Mouse (Mus musculus) heart, embryonic 12.5 days (tissue): Measurements from ENCODE around the gene Zfp1. TPM values are rescaled to one million over a fixed set of nuclear protein-coding genes. Genes with fewer than 3 reads are reported as not detected.

ENCODE experiments used
- ATAC-seq: fragments of 200-750 bp; cut with Nextera tagmentation; 2 replicates; pipeline ENCODE4 v1.8.0; 2017; ENCODE audit warnings: moderate TSS enrichment, moderate library complexity; ENCODE audit not compliant: insufficient number of reproducible peaks, low FRiP score
- H3K27ac ChIP-seq: fragments of 300-500 bp; sonication (generic); 2 replicates; pipeline ENCODE4 v1.5.1; 2016; ENCODE audit warnings: mild to moderate bottlenecking, moderate library complexity; ENCODE audit not compliant: poor library complexity, severe bottlenecking
- H3K27me3 ChIP-seq: fragments of 300-500 bp; sonication (generic); replicated peaks from 2 replicates; pipeline ENCODE4 v1.6.1; 2016; ENCODE audit warnings: mild to moderate bottlenecking, moderate library complexity
- H3K36me3 ChIP-seq: fragments of 300-500 bp; sonication (generic); 2 replicates; pipeline ENCODE4 v1.6.1; 2016; ENCODE audit warnings: mild to moderate bottlenecking, moderate library complexity
- H3K4me1 ChIP-seq: fragments of 300-500 bp; sonication (generic); replicated peaks from 2 replicates; pipeline ENCODE4 v1.6.1; 2016; ENCODE audit warnings: mild to moderate bottlenecking
- H3K4me2 ChIP-seq: fragments of 300-500 bp; sonication (generic); 2 replicates; pipeline ENCODE4 v1.6.1; 2016; ENCODE audit warnings: mild to moderate bottlenecking, moderate library complexity
- H3K4me3 ChIP-seq: fragments of 300-500 bp; sonication (generic); 2 replicates; pipeline ENCODE4 v1.5.1; 2016; ENCODE audit warnings: mild to moderate bottlenecking
- H3K9ac ChIP-seq: fragments of 300-500 bp; sonication (generic); 2 replicates; pipeline ENCODE4 v1.6.1; 2016; ENCODE audit warnings: mild to moderate bottlenecking, moderate library complexity
- H3K9me3 ChIP-seq: fragments of 300-500 bp; sonication (generic); replicated peaks from 2 replicates; pipeline ENCODE4 v1.6.1; 2016; ENCODE audit warnings: mild to moderate bottlenecking, moderate library complexity
- WGBS: fragments of 180-500 bp; shearing (Covaris S2); methylation state at CpG from one replicate; pipeline ENCODE4 v1.1.7; 2016; 5-methylcytosine and 5-hydroxymethylcytosine counted together
- polyA plus RNA-seq: library from polyadenylated mRNA; unstranded; fragments of >200 nt; fragmentation: Nextera tagmentation; extraction: Ambion mirVana; gene quantifications from 2 replicates; pipeline ENCODE4 v1.2.1, GENCODE M21; 2016

Zfp1 gene
- polyA plus RNA-seq, 1 experiment from 2014 or later = 14.4 TPM

GRCm38 (mm10) chr8:111713291-111713690, 70.1 kb downstream of the Zfp1 start:
- H3K27ac ChIP-seq = no peak overlapping the region
- peaks cover 74% of the 10 kb centered on the region for H3K36me3 ChIP-seq
- H3K27me3 ChIP-seq = no peaks in the 10 kb centered on the region
- no peak overlapping the region for H3K4me3 ChIP-seq
- WGBS = 84% methylated on average over 11 of the region's 11 CpGs
- H3K9ac ChIP-seq = no peak overlapping the region
- peaks cover 42% of the 10 kb centered on the region for H3K4me1 ChIP-seq
- no peaks in the 10 kb centered on the region for H3K9me3 ChIP-seq
- no peak for ATAC-seq
- H3K4me2 ChIP-seq = no peak overlapping the region

DNA sequence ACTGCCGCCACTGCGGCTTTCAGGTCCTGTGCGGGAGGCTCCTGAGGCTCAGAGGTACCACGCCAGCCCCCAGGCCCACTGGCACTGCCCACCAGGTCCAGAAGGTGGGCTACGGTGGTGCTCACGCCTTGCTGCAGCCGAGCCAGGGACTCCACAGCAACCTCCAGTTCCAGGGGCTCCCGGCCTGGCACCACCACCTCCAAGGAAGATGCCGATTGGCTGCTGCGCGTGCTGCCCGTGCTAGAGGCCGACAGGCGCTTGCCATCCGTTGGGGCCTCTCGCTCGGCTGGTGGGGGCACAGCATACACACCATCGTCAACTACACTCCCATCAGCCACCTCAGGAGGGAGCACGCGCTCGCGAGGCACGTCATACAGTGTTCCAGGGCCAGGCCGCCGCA, 70.6 kb downstream of the Zfp1 start:
- Histone ChIP-seq H3K36me3 (peaks cover 71% of the 10 kb centered on the region), H3K27ac (no peak overlapping the region), H3K4me2 (no peak overlapping the region), H3K27me3 (no peaks in the 10 kb centered on the region), H3K4me1 (peaks cover 48% of the 10 kb centered on the region), H3K9me3 (no peaks in the 10 kb centered on the region), H3K4me3 (no peak overlapping the region), H3K9ac (no peak overlapping the region)
- WGBS = 92% methylated on average over 25 of the region's 25 CpGs
- ATAC-seq = no peak

DNA sequence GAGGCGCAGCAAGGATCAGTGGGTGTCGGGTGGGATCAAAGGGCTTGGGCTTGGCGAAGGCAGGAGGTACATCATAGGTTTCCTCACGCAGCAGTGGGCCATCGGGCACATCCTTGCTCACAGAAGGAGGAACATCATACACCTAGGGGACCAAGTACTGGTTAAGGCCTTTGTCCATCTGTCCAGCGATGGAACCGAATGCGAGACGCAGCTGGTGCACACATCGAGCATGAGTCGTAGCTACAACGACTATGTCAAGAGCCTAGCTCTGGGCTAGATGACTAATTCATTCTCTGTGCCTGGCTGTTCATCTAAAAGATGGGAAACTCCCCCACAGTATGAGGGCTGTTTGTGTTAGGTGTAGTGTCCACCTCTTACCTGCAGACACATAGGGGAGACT, 71.1 kb downstream of the Zfp1 start:
- Histone ChIP-seq H3K4me2 (no peak overlapping the region), H3K27ac (no peak overlapping the region), H3K9ac (no peak overlapping the region), H3K36me3 (peaks cover 69% of the 10 kb centered on the region), H3K4me1 (peaks cover 51% of the 10 kb centered on the region), H3K4me3 (no peak overlapping the region), H3K27me3 (no peaks in the 10 kb centered on the region), H3K9me3 (no peaks in the 10 kb centered on the region)
- WGBS = 91% methylated on average over 12 of the region's 12 CpGs
- ATAC-seq = no peak

DNA sequence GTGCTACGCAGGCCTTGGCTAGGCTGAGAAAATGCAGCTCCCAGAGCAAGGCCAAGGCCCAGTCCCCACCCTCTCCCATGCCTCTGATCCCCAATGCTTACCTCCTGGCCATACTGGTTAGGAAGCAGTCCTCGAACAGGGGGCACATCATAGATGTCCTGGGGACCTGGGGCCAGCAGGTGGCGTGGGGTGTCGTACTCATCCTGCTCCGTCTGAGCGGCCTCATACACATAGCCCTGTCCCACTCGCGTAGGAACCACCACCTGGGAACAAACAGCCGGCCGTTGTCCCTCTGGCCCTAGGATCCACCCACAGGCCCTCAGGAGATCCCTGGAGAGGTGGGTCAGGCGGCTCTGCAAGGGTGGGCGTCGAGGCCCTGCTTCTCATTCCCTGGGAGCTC, 72.3 kb downstream of the Zfp1 start:
- ATAC-seq = no peak

DNA sequence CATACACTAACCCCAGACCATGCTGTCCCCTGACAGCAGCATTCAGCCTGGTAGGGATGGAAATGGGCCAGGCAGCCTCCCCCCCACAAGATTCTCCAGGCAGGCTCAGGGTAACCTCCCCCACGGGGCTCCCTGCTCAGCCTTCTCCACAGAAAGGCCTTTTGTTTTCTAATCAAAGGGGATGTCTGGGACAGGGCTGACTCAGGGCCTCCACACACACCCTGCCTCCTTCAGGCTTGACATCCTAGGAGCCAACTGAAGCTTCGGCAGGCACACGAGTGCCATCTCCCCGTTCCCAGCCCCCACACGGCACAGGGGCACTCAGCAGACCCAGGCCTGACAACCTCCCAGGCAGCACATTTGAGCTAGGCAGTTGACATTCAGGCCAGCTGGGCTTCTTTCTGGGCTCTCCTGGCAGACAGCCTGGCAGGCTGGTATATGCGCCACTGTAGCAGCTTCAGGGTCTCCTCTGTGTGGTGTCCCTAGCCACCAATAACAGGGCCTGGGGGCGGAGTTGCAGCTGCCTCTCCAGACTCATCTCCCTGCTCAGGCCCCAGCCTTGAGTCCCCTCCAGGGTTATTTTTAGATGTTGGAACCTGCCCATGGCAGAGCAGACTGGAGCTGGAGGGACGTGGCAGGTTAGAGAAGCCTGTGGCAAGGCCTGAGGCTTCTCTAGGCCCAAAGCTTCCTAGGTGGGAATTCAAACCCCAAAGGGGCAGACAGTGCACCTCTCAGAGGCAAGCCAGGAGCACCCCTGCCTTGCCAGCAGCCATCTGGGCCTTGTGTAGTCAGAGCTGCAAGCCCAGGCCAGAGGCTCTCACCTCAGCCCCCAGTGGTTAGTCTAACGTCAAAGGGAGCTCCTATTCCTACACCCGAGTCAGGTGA, 73.6 kb downstream of the Zfp1 start:
- H3K27me3 ChIP-seq = no peaks in the 10 kb centered on the region
- ATAC-seq = peak; percentile 65

More for the DNA sequence above, 72.3 kb downstream of the Zfp1 start:
- no peaks in the 10 kb centered on the region for H3K9me3 ChIP-seq
- H3K27me3 ChIP-seq = no peaks in the 10 kb centered on the region
- H3K9ac ChIP-seq = no peak overlapping the region
- peak overlapping the region; percentile 99 for H3K27ac ChIP-seq
- no peak overlapping the region for H3K4me2 ChIP-seq
- H3K4me1 ChIP-seq = peaks cover 62% of the 10 kb centered on the region
- no peak overlapping the region for H3K4me3 ChIP-seq
- WGBS = 79% methylated on average over 13 of the region's 13 CpGs
- peaks cover 68% of the 10 kb centered on the region for H3K36me3 ChIP-seq

GRCm38 (mm10) chr8:111717488-111717792, 74.2 kb downstream of the Zfp1 start:
- ATAC-seq = no peak
- no peak overlapping the region for H3K4me3 ChIP-seq

More for the DNA sequence above, 73.6 kb downstream of the Zfp1 start:
- 21% methylated on average over 10 of the region's 10 CpGs for WGBS
- Histone ChIP-seq H3K36me3 (peaks cover 66% of the 10 kb centered on the region), H3K4me2 (peak overlapping the region; percentile 56), H3K4me3 (0 out of 2 replicates have a peak overlapping the region, but pooled peaks have one; percentile 9), H3K4me1 (peaks cover 72% of the 10 kb centered on the region), H3K9me3 (no peaks in the 10 kb centered on the region), H3K9ac (peak overlapping the region; percentile 77), H3K27ac (peak overlapping the region; percentile 99)

GRCm38 (mm10) chr8:111717866-111718265, 74.7 kb downstream of the Zfp1 start:
- H3K9me3 ChIP-seq = no peaks in the 10 kb centered on the region

More at GRCm38 (mm10) chr8:111717488-111717792, 74.2 kb downstream of the Zfp1 start:
- no peaks in the 10 kb centered on the region for H3K27me3 ChIP-seq
- H3K4me2 ChIP-seq = peak overlapping the region; percentile 56
- 47% methylated on average over 4 of the region's 4 CpGs for WGBS
- peaks cover 72% of the 10 kb centered on the region for H3K4me1 ChIP-seq
- no peaks in the 10 kb centered on the region for H3K9me3 ChIP-seq
- H3K9ac ChIP-seq = peak overlapping the region; percentile 77
- H3K27ac ChIP-seq = peak overlapping the region; percentile 99
- peaks cover 60% of the 10 kb centered on the region for H3K36me3 ChIP-seq

GRCm38 (mm10) chr8:111718937-111719336, 75.7 kb downstream of the Zfp1 start:
- Histone ChIP-seq H3K4me1 (peaks cover 66% of the 10 kb centered on the region), H3K27ac (peak overlapping the region; percentile 99), H3K9me3 (no peaks in the 10 kb centered on the region), H3K4me2 (no peak overlapping the region), H3K36me3 (peaks cover 45% of the 10 kb centered on the region), H3K27me3 (no peaks in the 10 kb centered on the region), H3K9ac (no peak overlapping the region), H3K4me3 (no peak overlapping the region)
- WGBS = 37% methylated on average over 5 of the region's 5 CpGs
- ATAC-seq = no peak

More at GRCm38 (mm10) chr8:111717866-111718265, 74.7 kb downstream of the Zfp1 start:
- H3K4me1 ChIP-seq = peaks cover 69% of the 10 kb centered on the region
- peaks cover 56% of the 10 kb centered on the region for H3K36me3 ChIP-seq
- 20% methylated on average over 6 of the region's 6 CpGs for WGBS
- H3K9ac ChIP-seq = peak overlapping the region; percentile 77
- H3K4me3 ChIP-seq = no peak overlapping the region
- H3K27ac ChIP-seq = peak overlapping the region; percentile 99
- H3K4me2 ChIP-seq = peak overlapping the region; percentile 56
- no peak for ATAC-seq
- no peaks in the 10 kb centered on the region for H3K27me3 ChIP-seq

DNA sequence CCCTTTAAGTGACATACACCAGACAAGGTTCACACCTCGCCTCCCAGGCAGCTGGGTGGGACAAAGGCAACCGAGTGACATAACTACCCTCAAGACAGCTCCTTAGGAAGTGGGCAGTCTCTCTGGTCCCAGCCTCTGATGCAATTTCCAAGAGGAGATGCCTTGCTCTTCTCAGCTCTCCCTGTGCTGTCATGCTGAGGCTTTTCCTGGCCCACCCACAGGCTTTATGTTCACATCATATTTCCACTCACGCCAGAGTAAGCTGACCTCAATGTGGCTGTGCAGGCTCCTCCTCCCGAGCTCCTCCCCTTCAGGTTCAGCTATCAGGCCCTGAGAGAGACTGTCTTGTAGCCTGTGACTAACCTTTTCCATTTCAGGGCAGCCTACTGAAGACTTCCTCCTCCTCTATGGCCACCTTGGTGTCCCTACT, 76.9 kb downstream of the Zfp1 start:
- no peaks in the 10 kb centered on the region for H3K9me3 ChIP-seq
- no peak for ATAC-seq
- H3K27ac ChIP-seq = peak overlapping the region; percentile 68
- 40% methylated on average over 4 of the region's 4 CpGs for WGBS
- H3K36me3 ChIP-seq = peaks cover 33% of the 10 kb centered on the region
- H3K27me3 ChIP-seq = no peaks in the 10 kb centered on the region
- H3K4me1 ChIP-seq = peaks cover 76% of the 10 kb centered on the region
- H3K4me3 ChIP-seq = no peak overlapping the region
- no peak overlapping the region for H3K4me2 ChIP-seq
- H3K9ac ChIP-seq = peak overlapping the region; percentile 17; the same call in 1 of the 2 replicates
